ENCODE assay signal across 8 mouse cellular contexts in the genomic region with DNA sequence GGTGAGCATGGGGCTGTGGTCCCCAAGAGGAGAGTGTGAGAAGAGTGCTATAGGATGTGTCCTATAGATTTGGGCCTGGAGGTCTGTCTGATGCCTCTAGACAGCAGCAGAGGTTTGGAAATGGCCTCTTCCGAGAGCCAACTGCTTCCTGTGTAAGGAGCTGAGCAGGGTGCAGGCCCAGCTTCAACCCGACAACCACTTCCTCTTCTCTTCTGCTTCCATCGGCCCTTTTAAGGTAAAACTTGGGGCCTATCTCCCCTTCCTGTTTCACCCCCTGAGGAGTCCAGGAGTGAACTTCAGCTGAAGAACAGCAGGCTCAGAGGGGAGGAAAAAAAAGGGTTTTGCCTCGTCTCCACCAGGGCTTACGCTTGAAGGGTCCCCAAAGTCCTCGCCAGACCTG. TPM values are rescaled to one million over a fixed set of nuclear protein-coding genes. Genes with fewer than 3 reads are reported as not detected.
A peak's percentile ranks its signal among the peaks of the same experiment; 100 is the strongest.
DNase-seq lines count a peak whose midpoint lies in the region; ATAC-seq and TF ChIP-seq lines count a peak whose summit lies in the region.

No protein-coding gene starts in this region.

- peak overlapping the region; percentile 58 for H3K4me3 ChIP-seq in left cerebral cortex, adult 2 months
- H3K4me3 ChIP-seq in brown adipose tissue, adult 24 weeks (ENCODE audit: insufficient read depth, low read depth, low read length): peak overlapping the region; percentile 7; the same call in 1 of the 2 replicates
- H3K4me3 ChIP-seq in liver, embryonic 16.5 days (ENCODE audit: low read depth, low read length): peak overlapping the region; percentile 59

- H3K27me3 ChIP-seq in liver, embryonic 16.5 days (ENCODE audit: control insufficient read depth, insufficient read depth, low read depth, low read length): peaks cover 17% of the 10 kb centered on the region
- no peaks in the 10 kb centered on the region for H3K27me3 ChIP-seq in splenic B cell, adult 2 months (ENCODE audit: control insufficient read depth, insufficient read depth, low read length, poor library complexity, severe bottlenecking)

- DNase-seq in left cerebral cortex, adult 2 months (ENCODE audit: extremely low spot score in 1 of 2, low spot score in 2 of 2): no peak
- no peak for DNase-seq in left cerebral cortex, postnatal 14 days (ENCODE audit: low spot score in 2 of 2)
- peak; percentile 87 for DNase-seq in splenic B cell, adult 2 months (ENCODE audit: low read depth, low spot score)
- DNase-seq in urinary bladder, postnatal 14 days (ENCODE audit: low spot score): no peak
- DNase-seq in cerebellum, postnatal 25 days: no peak

- 0 out of 2 replicates have a peak, but pooled peaks have one; percentile 4 for ATAC-seq in liver, embryonic 16.5 days (ENCODE audit: low read depth)
- no peak for ATAC-seq in frontal cortex, adult (ENCODE audit: low TSS enrichment)

- 30% methylated on average over 6 of the region's 6 CpGs for WGBS in liver, embryonic 16.5 days (ENCODE audit: insufficient replicate concordance)

- no peak overlapping the region for H3K9ac ChIP-seq in liver, embryonic 16.5 days (ENCODE audit: low read depth, low read length)

- no peak for TF ChIP-seq CTCF in left cerebral cortex, adult 2 months (IDR thresholded peaks at IDR 0.05)

- no peaks in the 10 kb centered on the region for H3K9me3 ChIP-seq in liver, embryonic 16.5 days (replicated peaks; ENCODE audit: control insufficient read depth, low read length)

- H3K4me2 ChIP-seq in liver, embryonic 16.5 days (ENCODE audit: low read depth, low read length): peak overlapping the region; percentile 29

- H3K4me1 ChIP-seq in brown adipose tissue, adult 24 weeks (ENCODE audit: control insufficient read depth, insufficient read depth, insufficient read length, low read length): peaks cover 3% of the 10 kb centered on the region; the same call in 1 of the 2 replicates
- H3K4me1 ChIP-seq in liver, embryonic 16.5 days (ENCODE audit: control insufficient read depth, low read depth, low read length): peaks cover 13% of the 10 kb centered on the region

- H3K36me3 ChIP-seq in liver, embryonic 16.5 days (ENCODE audit: control insufficient read depth, insufficient read depth): no peaks in the 10 kb centered on the region
- peaks cover 34% of the 10 kb centered on the region for H3K36me3 ChIP-seq in splenic B cell, adult 2 months (ENCODE audit: control insufficient read depth, insufficient read depth, low read length, poor library complexity, severe bottlenecking)

- intact Hi-C loops in left cerebral cortex, adult 2 months (cut with DNase I): loop anchor here (5.0 kb wide), 4 partner anchors 40 to 95 kb away; a partner anchor contains a TSS
- intact Hi-C loops in left cerebral cortex, postnatal 14 days (cut with DNase I): loop anchor here (5.0 kb wide), 2 partner anchors 60 to 75 kb away; a partner anchor contains a TSS

- peak overlapping the region; percentile 90 for H3K27ac ChIP-seq in left cerebral cortex, adult 2 months
- H3K27ac ChIP-seq in brown adipose tissue, adult 24 weeks (replicated peaks; ENCODE audit: low read depth, low read length): peak overlapping the region; percentile 59
- H3K27ac ChIP-seq in liver, embryonic 16.5 days (ENCODE audit: low read length): peak overlapping the region; percentile 75

RNA-seq across cellular contexts. Expression of a gene that starts 5.2 kb away (rescaled TPM):
- total RNA-seq in left cerebral cortex, adult 2 months (2021): 100 to 1,000 TPM; 164 to 185 TPM
- total RNA-seq in left cerebral cortex, postnatal 14 days (2021): 100 to 1,000 TPM; 173 to 185 TPM
- polyA plus RNA-seq in brown adipose tissue, adult 24 weeks (2012; ENCODE audit: insufficient read depth, insufficient read length, missing spikeins): 8.5 and 10.0 TPM in 2 replicates
- 98.9 and 105 TPM in 2 replicates for polyA plus RNA-seq in liver, embryonic 16.5 days (2015; fragmentation: Nextera tagmentation; extraction: Ambion mirVana)

RNA-seq across cellular contexts. Expression of a gene that starts 6.8 kb away (rescaled TPM):
- total RNA-seq in left cerebral cortex, adult 2 months (2021): 10 to 100 TPM; 17.9 to 21.1 TPM
- total RNA-seq in left cerebral cortex, postnatal 14 days (2021): 10 to 100 TPM; 13.6 to 15.9 TPM
- 4.0 and 5.8 TPM in 2 replicates for polyA plus RNA-seq in brown adipose tissue, adult 24 weeks (2012; ENCODE audit: insufficient read depth, insufficient read length, missing spikeins)
- polyA plus RNA-seq in liver, embryonic 16.5 days (2015; fragmentation: Nextera tagmentation; extraction: Ambion mirVana): 2.4 and 2.8 TPM in 2 replicates

RNA-seq across cellular contexts. Expression of a gene that starts 7.2 kb away (rescaled TPM):
- total RNA-seq in left cerebral cortex, adult 2 months (2021): 100 to 1,000 TPM; 100 to 106 TPM
- 100 to 1,000 TPM; 108 to 113 TPM for total RNA-seq in left cerebral cortex, postnatal 14 days (2021)
- 40.0 and 49.0 TPM in 2 replicates for polyA plus RNA-seq in brown adipose tissue, adult 24 weeks (2012; ENCODE audit: insufficient read depth, insufficient read length, missing spikeins)
- 72.6 and 78.4 TPM in 2 replicates for polyA plus RNA-seq in liver, embryonic 16.5 days (2015; fragmentation: Nextera tagmentation; extraction: Ambion mirVana)

RNA-seq across cellular contexts. Expression of a gene that starts 26.1 kb away (rescaled TPM):
- 10 to 100 TPM; 10.8 to 13.6 TPM for total RNA-seq in left cerebral cortex, adult 2 months (2021)
- 10 to 100 TPM in 1 of 2 experiments, 1 to 10 TPM in 1; 6.7 to 12.7 TPM for total RNA-seq in left cerebral cortex, postnatal 14 days (2021)
- 40.9 and 98.4 TPM in 2 replicates for polyA plus RNA-seq in brown adipose tissue, adult 24 weeks (2012; ENCODE audit: insufficient read depth, insufficient read length, missing spikeins)
- 69.5 and 88.7 TPM in 2 replicates for polyA plus RNA-seq in liver, embryonic 16.5 days (2015; fragmentation: Nextera tagmentation; extraction: Ambion mirVana)

RNA-seq across cellular contexts. Expression of a gene that starts 53.2 kb away (rescaled TPM):
- total RNA-seq in left cerebral cortex, adult 2 months (2021): 10 to 100 TPM; 30.2 to 33.5 TPM
- total RNA-seq in left cerebral cortex, postnatal 14 days (2021): 10 to 100 TPM; 32.0 to 33.8 TPM
- 18.3 and 20.6 TPM in 2 replicates for polyA plus RNA-seq in brown adipose tissue, adult 24 weeks (2012; ENCODE audit: insufficient read depth, insufficient read length, missing spikeins)
- polyA plus RNA-seq in liver, embryonic 16.5 days (2015; fragmentation: Nextera tagmentation; extraction: Ambion mirVana): 20.8 and 28.6 TPM in 2 replicates

Comparison
In these comparisons a context has a peak if more than half of its experiments do, and no peak if none do; other contexts are left out.
1. H3K4me3 ChIP-seq: peak in every context shown above with its lines; median percentile 59 in liver, embryonic 16.5 days; 58 in left cerebral cortex, adult 2 months; 7 in brown adipose tissue, adult 24 weeks.